Mouse (Mus musculus): Measurements from ENCODE around the gene Il16. TPM values are rescaled to one million over a fixed set of nuclear protein-coding genes. Genes with fewer than 3 reads are reported as not detected.

The Il16 gene
- total and polyA plus RNA-seq, 2 experiments from 2014 or later: 0.81 to 2.6 TPM

DNA sequence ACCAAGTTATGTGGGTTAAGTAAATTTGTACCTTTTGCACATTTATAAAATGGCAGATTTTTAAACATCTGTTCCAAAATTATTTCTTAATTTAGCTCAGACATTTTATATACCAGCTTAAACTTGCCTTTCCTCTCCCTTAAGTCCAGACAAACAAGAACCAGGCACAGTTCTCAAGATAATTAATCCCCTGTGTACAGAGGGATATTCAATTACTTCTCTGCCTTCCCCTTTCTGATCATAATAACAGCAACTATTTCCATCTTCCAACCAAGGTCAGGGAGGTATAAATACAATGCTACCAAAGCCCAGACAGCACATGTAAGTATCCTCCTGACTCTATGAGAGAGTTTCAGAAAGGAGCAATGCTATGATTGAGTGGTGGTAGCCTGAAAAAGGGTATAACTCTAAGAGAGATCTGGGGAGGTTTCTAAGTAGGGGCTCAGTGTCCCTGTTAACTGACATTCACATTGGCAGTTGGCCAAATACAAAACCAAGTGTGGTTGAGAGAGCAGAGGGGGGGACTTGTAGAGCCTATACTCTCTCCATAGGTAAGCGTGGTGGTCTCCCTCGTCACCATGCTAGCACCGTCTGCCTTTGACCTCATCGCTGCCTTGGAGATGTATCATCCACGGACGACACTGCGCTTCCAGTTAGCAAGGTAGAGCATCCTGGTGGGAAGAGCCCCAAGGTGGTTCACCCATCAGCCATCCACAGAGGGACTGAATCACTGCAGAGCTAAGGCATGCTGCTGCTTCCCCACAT lies 141.2 kb downstream of the Il16 start:
- 88% methylated on average over 7 of the region's 7 CpGs for WGBS
- Histone ChIP-seq H3K4me1 (ENCODE audit: insufficient read depth, low read length) (no peaks in the 10 kb centered on the region), H3K27ac (no peak overlapping the region), H3K4me2 (ENCODE audit: low read depth, low read length) (no peak overlapping the region), H3K4me3 (ENCODE audit: low read length) (no peak overlapping the region), H3K9me3 (ENCODE audit: low read length) (no peaks in the 10 kb centered on the region), H3K9ac (replicated peaks; ENCODE audit: low read length) (no peak overlapping the region), H3K36me3 (ENCODE audit: insufficient read depth, low read length) (no peaks in the 10 kb centered on the region), H3K27me3 (ENCODE audit: insufficient read depth, low read length) (no peaks in the 10 kb centered on the region)
- TF ChIP-seq CTCF (IDR thresholded peaks at IDR 0.05; ENCODE audit: low read depth): no peak
- ATAC-seq (no peak), DNase-seq (ENCODE audit: low spot score) (no peak)

DNA sequence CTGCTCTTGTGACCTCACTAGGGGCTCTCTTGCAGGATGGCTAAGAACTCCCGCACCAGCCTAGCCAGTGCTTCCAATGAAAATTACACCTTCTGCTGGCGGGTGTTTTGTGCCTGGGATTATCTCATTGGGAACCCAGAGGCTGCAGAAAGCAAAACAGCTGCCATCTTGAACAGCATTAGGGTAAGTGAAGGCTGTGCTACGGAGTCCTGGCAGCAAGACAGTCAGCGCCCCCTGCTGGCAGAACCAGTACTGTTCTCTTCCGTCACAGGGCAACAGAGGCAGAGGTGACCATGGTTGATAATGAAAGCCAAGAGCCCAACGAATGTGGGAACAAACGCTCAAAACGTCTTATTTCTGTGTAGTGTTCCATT lies 145.6 kb downstream of the Il16 start:
- ATAC-seq (no peak), DNase-seq (ENCODE audit: low spot score) (peak; percentile 15)
- Histone ChIP-seq H3K4me2 (ENCODE audit: low read depth, low read length) (no peak overlapping the region), H3K4me3 (ENCODE audit: low read length) (no peak overlapping the region), H3K27me3 (ENCODE audit: insufficient read depth, low read length) (no peaks in the 10 kb centered on the region), H3K9me3 (ENCODE audit: low read length) (no peaks in the 10 kb centered on the region), H3K27ac (no peak overlapping the region), H3K36me3 (ENCODE audit: insufficient read depth, low read length) (no peaks in the 10 kb centered on the region), H3K9ac (replicated peaks; ENCODE audit: low read length) (no peak overlapping the region), H3K4me1 (ENCODE audit: insufficient read depth, low read length) (no peaks in the 10 kb centered on the region)
- WGBS: 60% methylated on average over 8 of the region's 8 CpGs
- peak; percentile 61 for TF ChIP-seq CTCF (IDR thresholded peaks at IDR 0.05; ENCODE audit: low read depth)

DNA sequence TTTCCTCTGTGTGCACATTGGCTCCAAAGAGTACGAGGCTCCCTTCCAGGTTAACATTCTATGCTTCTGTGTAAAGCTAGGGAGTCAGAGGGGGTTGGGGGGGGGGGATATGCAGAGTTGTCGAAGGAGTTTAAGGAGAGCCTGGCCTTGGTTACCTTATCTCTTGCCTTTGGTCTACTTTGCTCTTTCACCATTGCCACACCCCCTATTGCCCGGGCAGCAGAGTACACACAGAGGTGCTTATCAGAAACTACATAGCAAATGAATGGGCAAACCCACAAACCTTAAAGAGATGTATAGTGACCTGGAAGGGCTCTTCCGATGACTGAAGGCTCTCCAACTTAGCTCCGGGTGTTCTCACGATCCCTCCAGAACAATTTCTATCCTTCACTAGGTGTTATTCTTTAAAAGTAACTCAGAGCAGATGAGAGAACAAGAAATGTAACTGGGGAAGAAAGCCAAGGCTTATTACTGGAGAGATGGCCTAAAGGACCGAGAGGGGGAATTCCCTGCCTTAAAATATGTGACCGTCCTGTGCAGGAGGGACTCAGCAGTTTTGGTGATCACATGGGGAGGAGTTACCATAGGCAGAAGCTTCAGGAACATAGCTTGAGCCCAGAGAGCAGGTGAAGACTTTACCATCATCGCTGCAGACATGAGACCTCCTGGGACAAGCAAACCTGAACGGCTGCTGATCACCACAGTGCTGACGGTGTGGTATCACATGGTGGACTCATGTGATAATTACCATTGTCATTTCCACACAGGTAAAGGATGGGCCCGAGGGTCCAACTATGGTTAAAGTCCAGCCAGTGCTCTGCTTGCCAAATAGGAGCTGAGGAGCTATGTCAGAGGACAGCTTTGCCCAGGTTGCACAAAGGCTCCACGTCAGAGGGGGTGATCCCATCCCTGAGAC lies 146.3 kb downstream of the Il16 start:
- H3K27ac ChIP-seq: no peak overlapping the region
- 91% methylated on average over 13 of the region's 13 CpGs for WGBS
- no peak for DNase-seq (ENCODE audit: low spot score)
- no peak for TF ChIP-seq CTCF (IDR thresholded peaks at IDR 0.05; ENCODE audit: low read depth)
- H3K9ac ChIP-seq (replicated peaks; ENCODE audit: low read length): no peak overlapping the region
- no peaks in the 10 kb centered on the region for H3K9me3 ChIP-seq (ENCODE audit: low read length)
- no peak overlapping the region for H3K4me2 ChIP-seq (ENCODE audit: low read depth, low read length)
- no peak for ATAC-seq
- H3K36me3 ChIP-seq (ENCODE audit: insufficient read depth, low read length): no peaks in the 10 kb centered on the region
- H3K27me3 ChIP-seq (ENCODE audit: insufficient read depth, low read length): no peaks in the 10 kb centered on the region
- no peak overlapping the region for H3K4me3 ChIP-seq (ENCODE audit: low read length)
- H3K4me1 ChIP-seq (ENCODE audit: insufficient read depth, low read length): no peaks in the 10 kb centered on the region

DNA sequence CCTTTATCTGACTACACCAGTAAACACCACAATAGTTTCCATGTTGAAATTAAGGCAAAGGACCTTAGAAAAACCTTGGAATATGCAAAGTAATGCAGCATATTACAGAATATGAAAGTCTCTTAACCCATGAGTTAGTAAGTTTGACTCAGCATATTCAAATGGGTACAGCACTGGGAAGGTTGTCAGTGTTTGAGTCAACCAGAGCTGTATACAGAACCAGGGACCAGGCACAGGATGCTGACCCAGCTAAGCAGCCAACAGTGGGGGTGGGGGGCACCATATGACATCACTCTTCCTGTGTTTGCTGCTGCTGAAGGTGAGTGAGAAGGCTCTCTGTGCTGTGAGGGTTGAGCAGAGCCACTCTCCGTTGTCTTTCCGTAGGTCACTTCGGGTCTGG lies 148.5 kb downstream of the Il16 start:
- 94% methylated on average over 3 of the region's 3 CpGs for WGBS
- Histone ChIP-seq H3K36me3 (ENCODE audit: insufficient read depth, low read length) (no peaks in the 10 kb centered on the region), H3K27me3 (ENCODE audit: insufficient read depth, low read length) (no peaks in the 10 kb centered on the region), H3K4me1 (ENCODE audit: insufficient read depth, low read length) (no peaks in the 10 kb centered on the region), H3K27ac (no peak overlapping the region), H3K4me3 (ENCODE audit: low read length) (no peak overlapping the region), H3K9me3 (ENCODE audit: low read length) (no peaks in the 10 kb centered on the region), H3K9ac (replicated peaks; ENCODE audit: low read length) (no peak overlapping the region), H3K4me2 (ENCODE audit: low read depth, low read length) (no peak overlapping the region)
- TF ChIP-seq CTCF (IDR thresholded peaks at IDR 0.05; ENCODE audit: low read depth): no peak
- DNase-seq (ENCODE audit: low spot score) (no peak), ATAC-seq (no peak)

DNA sequence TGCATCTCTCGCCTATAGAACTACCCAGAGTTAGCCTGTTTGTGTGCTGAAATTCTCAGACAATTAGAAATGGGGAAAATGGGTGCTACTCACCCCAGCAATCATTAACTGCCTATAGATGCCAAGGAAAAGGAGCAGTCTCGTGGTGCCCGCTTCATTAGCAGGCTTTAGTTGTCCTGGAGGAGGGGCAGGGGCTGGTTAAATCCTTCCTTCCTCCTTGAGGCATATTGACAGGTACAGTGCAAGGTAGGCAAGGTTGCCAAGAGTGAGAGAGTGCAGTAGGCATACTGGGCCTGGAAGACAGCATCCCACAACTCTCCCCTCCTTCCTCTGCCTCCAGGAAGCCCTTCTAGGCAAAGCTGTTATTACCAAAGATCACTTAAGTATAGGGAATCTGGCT lies 151.5 kb downstream of the Il16 start:
- Histone ChIP-seq H3K9ac (replicated peaks; ENCODE audit: low read length) (no peak overlapping the region), H3K4me3 (ENCODE audit: low read length) (no peak overlapping the region), H3K4me2 (ENCODE audit: low read depth, low read length) (no peak overlapping the region), H3K4me1 (ENCODE audit: insufficient read depth, low read length) (no peaks in the 10 kb centered on the region), H3K36me3 (ENCODE audit: insufficient read depth, low read length) (no peaks in the 10 kb centered on the region), H3K27ac (no peak overlapping the region), H3K9me3 (ENCODE audit: low read length) (no peaks in the 10 kb centered on the region), H3K27me3 (ENCODE audit: insufficient read depth, low read length) (no peaks in the 10 kb centered on the region)
- WGBS: 80% methylated on average over 3 of the region's 3 CpGs
- ATAC-seq (no peak), DNase-seq (ENCODE audit: low spot score) (no peak)
- TF ChIP-seq CTCF (IDR thresholded peaks at IDR 0.05; ENCODE audit: low read depth): no peak

Other genes with a start within 250 kb of the Il16 start
- 0.93 and 0.94 TPM in 2 replicates for gene Tmc3, start 160.8 kb downstream of the Il16 start, total RNA-seq (2014; rRNA removed)
- gene Tmc3, start 160.8 kb downstream of the Il16 start, polyA plus RNA-seq (2015; fragmentation: Nextera tagmentation; extraction: Ambion mirVana): 0.29 and 0.43 TPM in 2 replicates
- 6.1 and 7.5 TPM in 2 replicates for gene Stard5, start 113.8 kb downstream of the Il16 start, total RNA-seq (2014; rRNA removed)
- gene Stard5, start 113.8 kb downstream of the Il16 start, polyA plus RNA-seq (2015; fragmentation: Nextera tagmentation; extraction: Ambion mirVana): 6.6 and 7.8 TPM in 2 replicates
- 1.2 and 2.5 TPM in 2 replicates for gene Cfap161, start 49.2 kb upstream of the Il16 start, total RNA-seq (2014; rRNA removed)
- 2.1 and 2.2 TPM in 2 replicates for gene Cfap161, start 49.2 kb upstream of the Il16 start, polyA plus RNA-seq (2015; fragmentation: Nextera tagmentation; extraction: Ambion mirVana)
- gene Tlnrd1, start 138.6 kb upstream of the Il16 start, total RNA-seq (2014; rRNA removed): 54.0 and 65.7 TPM in 2 replicates
- gene Tlnrd1, start 138.6 kb upstream of the Il16 start, polyA plus RNA-seq (2015; fragmentation: Nextera tagmentation; extraction: Ambion mirVana): 8.7 and 9.1 TPM in 2 replicates
- gene Mesd, start 138.7 kb upstream of the Il16 start, total RNA-seq (2014; rRNA removed): 20.4 and 24.4 TPM in 2 replicates
- gene Mesd, start 138.7 kb upstream of the Il16 start, polyA plus RNA-seq (2015; fragmentation: Nextera tagmentation; extraction: Ambion mirVana): 83.8 and 86.5 TPM in 2 replicates

Data from hindbrain, postnatal 0 days (tissue).